Mouse (Mus musculus): ENCODE measurements around the gene Uck1.

DNA sequence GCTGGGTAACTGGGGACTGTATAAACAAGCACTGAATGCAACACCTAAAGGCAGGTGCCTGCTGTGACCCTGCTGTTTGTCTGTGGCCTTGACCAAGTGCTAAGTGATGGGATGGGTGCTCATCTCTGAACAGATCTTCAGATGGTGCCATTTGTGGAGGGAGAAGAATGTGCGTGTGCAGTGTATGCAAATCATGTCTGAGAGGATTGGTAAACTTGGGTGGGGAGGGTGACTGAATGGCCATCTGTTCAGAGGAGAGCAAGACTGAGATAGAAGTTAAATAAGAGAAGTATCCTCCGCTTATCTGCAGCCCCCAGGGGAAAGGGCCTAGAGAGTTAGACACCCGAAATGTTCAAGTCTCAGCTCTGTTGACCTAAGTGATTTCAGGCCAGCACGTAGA, 39.5 kb upstream of the Uck1 start:
- TF ChIP-seq POLR2A (IDR thresholded peaks at IDR 0.05; ENCODE audit: insufficient read depth, low read length) (no peak), CTCF (IDR thresholded peaks at IDR 0.05; ENCODE audit: low read depth, low read length) (no peak)
